Mouse (Mus musculus) stomach, embryonic 16.5 days (tissue): ENCODE measurements at regions not wholly inside any gene's neighbourhood (a gene's known extent, or its start where the extent isn't known, plus 50 kb on each side); places are given as distances from the start of the nearest gene placed in this dataset.

Experiments
- ATAC-seq: fragments of 200-750 bp; cut with Nextera tagmentation; 2 replicates; pipeline ENCODE4 v1.8.0; 2017; ENCODE audit warnings: moderate number of reproducible peaks, moderate TSS enrichment; ENCODE audit not compliant: insufficient read depth, low FRiP score
- H3K27ac ChIP-seq: fragments of 300-500 bp; sonication (generic); 2 replicates; pipeline ENCODE4 v1.5.1; 2014; ENCODE audit warnings: low read length
- H3K27me3 ChIP-seq: fragments of 300-500 bp; sonication (generic); 2 replicates; pipeline ENCODE4 v1.6.1; 2014; ENCODE audit warnings: low read length, control low read depth, mixed read lengths; ENCODE audit not compliant: control insufficient read depth, insufficient read depth
- H3K36me3 ChIP-seq: fragments of 300-500 bp; sonication (generic); 2 replicates; pipeline ENCODE4 v1.6.1; 2014; ENCODE audit warnings: low read length; ENCODE audit not compliant: control insufficient read depth, insufficient read depth
- H3K4me1 ChIP-seq: fragments of 300-500 bp; sonication (generic); 2 replicates; pipeline ENCODE4 v1.6.1; 2014; ENCODE audit warnings: low read length, control low read depth, mixed read lengths; ENCODE audit not compliant: control insufficient read depth, insufficient read depth
- H3K4me2 ChIP-seq: fragments of 300-500 bp; sonication (generic); 2 replicates; pipeline ENCODE4 v1.6.1; 2014; ENCODE audit warnings: low read depth, low read length, mixed read lengths
- H3K4me3 ChIP-seq: fragments of 300-500 bp; sonication (generic); replicated peaks from 2 replicates; pipeline ENCODE4 v1.5.1; 2014; ENCODE audit warnings: mild to moderate bottlenecking, low read length
- H3K9ac ChIP-seq: fragments of 300-500 bp; sonication (generic); 2 replicates; pipeline ENCODE4 v1.6.1; 2014; ENCODE audit warnings: low read length
- H3K9me3 ChIP-seq: fragments of 300-500 bp; sonication (generic); replicated peaks from 2 replicates; pipeline ENCODE4 v1.6.1; 2016; ENCODE audit warnings: low read length, control low read depth; ENCODE audit not compliant: control insufficient read depth
- WGBS: fragments of 180-500 bp; shearing (Covaris S2); extraction: QIAGEN DNeasy Blood & Tissue Kit; methylation state at CpG from one replicate; pipeline ENCODE4 v1.1.7; 2014; 5-methylcytosine and 5-hydroxymethylcytosine counted together

DNA sequence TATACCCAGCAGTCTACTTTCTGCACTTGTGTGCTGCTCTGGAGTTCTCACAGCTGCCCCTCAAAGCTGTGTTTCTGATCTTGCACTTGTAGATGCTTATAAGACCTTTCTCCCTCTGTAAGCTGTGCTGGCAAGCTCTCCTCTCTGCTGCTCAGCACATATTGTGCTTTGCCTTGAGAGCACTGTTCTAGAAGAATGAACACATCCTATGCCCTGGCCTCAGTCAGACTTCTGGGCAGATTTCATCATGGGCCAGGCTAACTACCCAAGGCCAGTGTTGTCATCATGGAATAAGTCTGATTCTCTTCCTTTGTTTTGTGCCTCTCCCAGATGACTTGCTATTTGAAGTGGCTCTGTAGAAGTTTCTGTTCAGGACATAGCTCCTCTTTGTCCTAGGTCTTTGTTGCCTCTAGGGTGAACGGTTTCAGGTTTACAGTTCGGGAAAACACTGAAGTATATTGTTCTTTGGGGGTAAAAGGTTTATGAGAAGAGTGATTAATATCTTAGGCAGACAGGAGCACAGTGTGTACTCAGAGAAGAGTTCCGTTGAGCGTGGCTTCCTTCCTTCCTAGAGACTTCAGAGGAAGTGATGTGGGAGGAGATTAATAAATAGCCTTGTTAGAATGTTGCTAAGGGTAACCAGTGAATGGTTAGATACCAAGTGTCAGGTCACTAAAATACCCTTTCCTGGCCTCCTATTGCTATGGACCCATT is 70.8 kb downstream of the Pcdh18 start:
- no peak overlapping the region for H3K9ac ChIP-seq
- no peaks in the 10 kb centered on the region for H3K27me3 ChIP-seq
- no peak for ATAC-seq
- no peak overlapping the region for H3K4me3 ChIP-seq
- no peaks in the 10 kb centered on the region for H3K4me1 ChIP-seq
- H3K36me3 ChIP-seq, result no peaks in the 10 kb centered on the region
- no peak overlapping the region for H3K27ac ChIP-seq
- H3K9me3 ChIP-seq, result no peaks in the 10 kb centered on the region
- 34% methylated on average over 4 of the region's 4 CpGs for WGBS
- H3K4me2 ChIP-seq, result no peak overlapping the region

DNA sequence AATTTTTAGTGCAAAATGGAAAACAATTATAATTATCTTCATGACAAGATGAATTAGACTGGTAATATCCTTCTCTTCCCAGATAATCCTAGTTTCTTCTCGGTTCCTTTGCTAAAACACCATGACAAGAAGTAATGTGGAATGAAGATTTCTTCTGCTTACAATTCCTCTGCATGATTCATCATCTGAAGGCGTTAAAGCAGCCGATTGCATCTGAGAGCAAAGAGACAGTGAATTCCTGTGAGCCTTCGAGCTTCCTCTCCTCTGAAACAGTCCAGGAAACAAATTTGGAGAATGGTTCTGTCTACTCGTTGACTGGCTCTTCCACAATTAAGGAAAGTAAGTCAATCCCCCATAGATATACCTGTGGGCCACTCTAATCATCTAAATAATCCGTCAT is 82.2 kb downstream of the Pcdh18 start:
- no peaks in the 10 kb centered on the region for H3K9me3 ChIP-seq
- H3K27ac ChIP-seq, result no peak overlapping the region
- no peaks in the 10 kb centered on the region for H3K36me3 ChIP-seq
- H3K27me3 ChIP-seq, result no peaks in the 10 kb centered on the region
- 75% methylated on average over 6 of the region's 6 CpGs for WGBS
- no peak overlapping the region for H3K4me3 ChIP-seq
- H3K9ac ChIP-seq, result no peak overlapping the region
- H3K4me1 ChIP-seq, result 0 out of 2 replicates have a peak, but pooled peaks cover 2% of the 10 kb centered on the region
- no peak overlapping the region for H3K4me2 ChIP-seq
- ATAC-seq, result no peak

DNA sequence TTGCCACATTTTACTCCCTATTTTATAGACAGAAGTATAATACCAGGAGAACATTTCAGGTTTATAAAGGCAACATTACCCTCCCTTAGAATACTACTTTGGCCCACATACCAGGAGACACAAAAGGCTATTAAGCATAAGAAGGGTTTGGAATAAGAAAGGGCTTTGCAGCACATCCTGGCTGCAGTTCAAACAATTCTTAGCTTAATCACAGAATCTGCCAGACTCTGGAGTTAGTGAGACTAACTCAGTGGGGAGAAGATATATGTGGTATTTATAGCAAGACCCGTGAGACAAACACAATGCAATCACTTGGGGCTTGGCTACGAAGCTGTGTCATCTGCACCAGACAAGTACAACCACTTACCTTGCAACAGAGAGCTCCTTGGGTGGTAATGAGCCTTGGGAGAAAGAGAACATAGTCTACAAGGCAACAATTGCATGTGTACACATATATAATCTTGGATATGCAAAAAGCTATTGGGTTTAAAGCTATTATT is 84.4 kb downstream of the Pcdh18 start:
- Histone ChIP-seq H3K4me2 (no peak overlapping the region), H3K27ac (no peak overlapping the region), H3K9me3 (no peaks in the 10 kb centered on the region), H3K4me3 (no peak overlapping the region), H3K4me1 (0 out of 2 replicates have a peak, but pooled peaks cover 2% of the 10 kb centered on the region), H3K27me3 (no peaks in the 10 kb centered on the region), H3K36me3 (no peaks in the 10 kb centered on the region), H3K9ac (no peak overlapping the region)
- WGBS, result 38% methylated on average over 2 of the region's 2 CpGs
- no peak for ATAC-seq

DNA sequence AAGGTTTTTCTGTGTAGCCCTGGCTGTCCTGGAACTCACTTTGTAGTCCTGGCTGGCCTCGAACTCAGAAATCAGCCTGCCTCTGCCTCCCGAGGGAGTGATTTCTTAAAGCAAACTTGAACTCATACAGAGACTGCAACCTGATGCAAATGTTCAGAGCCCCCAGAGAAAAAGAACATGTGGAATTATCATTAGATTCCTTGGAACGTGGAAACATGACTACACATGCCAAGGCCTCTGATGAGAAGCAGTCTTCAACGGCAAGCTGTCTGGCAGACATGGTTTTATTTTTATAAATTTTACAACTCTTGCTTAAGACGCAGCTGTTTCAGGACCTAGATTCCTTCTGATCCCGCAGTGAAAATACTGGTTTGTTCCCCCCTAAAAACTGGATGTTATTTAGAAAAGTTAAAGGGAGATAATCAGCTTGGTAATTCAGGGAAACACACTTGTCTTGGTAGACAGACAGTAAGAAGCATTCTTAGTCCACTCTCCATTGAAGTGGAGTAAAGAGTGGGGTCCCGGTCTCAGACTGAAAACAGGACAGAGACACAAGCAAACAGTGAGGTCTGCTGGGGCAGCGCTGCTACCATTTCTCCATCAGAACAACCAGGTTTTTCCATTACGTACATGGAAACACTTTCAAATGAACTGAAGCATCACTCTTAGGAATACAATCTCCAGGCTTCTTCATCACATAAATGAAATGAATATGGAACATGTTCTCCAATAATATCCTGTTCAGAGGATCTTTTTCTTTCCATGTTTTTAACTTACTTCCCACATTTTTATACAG is 89.4 kb downstream of the Pcdh18 start:
- ATAC-seq, result no peak
- Histone ChIP-seq H3K4me1 (0 out of 2 replicates have a peak, but pooled peaks cover under 1% of the 10 kb centered on the region), H3K36me3 (no peaks in the 10 kb centered on the region), H3K4me3 (no peak overlapping the region), H3K27me3 (no peaks in the 10 kb centered on the region), H3K9me3 (no peaks in the 10 kb centered on the region), H3K9ac (no peak overlapping the region), H3K27ac (no peak overlapping the region), H3K4me2 (no peak overlapping the region)
- 72% methylated on average over 9 of the region's 9 CpGs for WGBS

DNA sequence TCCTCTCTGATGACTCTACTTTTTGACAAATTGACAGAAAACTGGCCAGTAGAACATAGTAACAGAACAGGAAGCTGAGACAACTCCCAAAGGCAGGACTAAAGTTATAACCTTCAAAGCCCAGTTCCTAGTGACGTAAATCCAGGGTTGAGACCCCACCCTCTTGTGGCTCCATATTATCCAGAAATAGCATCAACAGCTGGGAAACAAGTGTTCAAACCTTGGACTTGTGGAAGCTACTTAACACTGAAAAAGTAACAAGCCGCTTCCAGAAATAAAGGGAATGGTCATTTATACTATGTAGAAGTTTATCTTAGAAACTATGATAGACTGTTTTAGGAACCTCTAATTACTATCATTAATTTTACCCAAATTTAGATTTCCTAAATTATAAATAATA is 90.6 kb downstream of the Pcdh18 start:
- Histone ChIP-seq H3K4me3 (no peak overlapping the region), H3K4me2 (no peak overlapping the region), H3K9me3 (no peaks in the 10 kb centered on the region), H3K27ac (no peak overlapping the region), H3K27me3 (no peaks in the 10 kb centered on the region), H3K4me1 (no peaks in the 10 kb centered on the region), H3K36me3 (no peaks in the 10 kb centered on the region), H3K9ac (no peak overlapping the region)
- no peak for ATAC-seq
- 82% methylated on average over 2 of the region's 2 CpGs for WGBS

DNA sequence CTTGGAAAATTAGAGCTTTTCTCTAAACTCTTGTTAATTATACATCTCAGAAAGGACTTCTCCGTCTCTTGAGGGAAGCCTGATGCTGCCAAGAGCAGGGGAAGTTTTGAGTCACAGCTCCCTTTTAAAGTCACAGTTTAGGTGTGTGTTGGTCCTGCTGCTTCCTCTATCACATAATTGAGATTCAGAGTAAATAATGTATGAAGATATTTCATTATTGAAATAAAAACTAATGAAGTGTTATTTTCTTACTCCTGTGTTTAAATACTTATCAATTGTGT is 108.3 kb downstream of the Pcdh18 start:
- Histone ChIP-seq H3K27me3 (no peaks in the 10 kb centered on the region), H3K4me2 (no peak overlapping the region), H3K36me3 (no peaks in the 10 kb centered on the region), H3K4me1 (0 out of 2 replicates have a peak, but pooled peaks cover 4% of the 10 kb centered on the region), H3K9ac (no peak overlapping the region), H3K9me3 (no peaks in the 10 kb centered on the region), H3K27ac (no peak overlapping the region), H3K4me3 (no peak overlapping the region)
- ATAC-seq, result no peak
- 21% methylated on average over 1 of the region's 1 CpGs for WGBS

DNA sequence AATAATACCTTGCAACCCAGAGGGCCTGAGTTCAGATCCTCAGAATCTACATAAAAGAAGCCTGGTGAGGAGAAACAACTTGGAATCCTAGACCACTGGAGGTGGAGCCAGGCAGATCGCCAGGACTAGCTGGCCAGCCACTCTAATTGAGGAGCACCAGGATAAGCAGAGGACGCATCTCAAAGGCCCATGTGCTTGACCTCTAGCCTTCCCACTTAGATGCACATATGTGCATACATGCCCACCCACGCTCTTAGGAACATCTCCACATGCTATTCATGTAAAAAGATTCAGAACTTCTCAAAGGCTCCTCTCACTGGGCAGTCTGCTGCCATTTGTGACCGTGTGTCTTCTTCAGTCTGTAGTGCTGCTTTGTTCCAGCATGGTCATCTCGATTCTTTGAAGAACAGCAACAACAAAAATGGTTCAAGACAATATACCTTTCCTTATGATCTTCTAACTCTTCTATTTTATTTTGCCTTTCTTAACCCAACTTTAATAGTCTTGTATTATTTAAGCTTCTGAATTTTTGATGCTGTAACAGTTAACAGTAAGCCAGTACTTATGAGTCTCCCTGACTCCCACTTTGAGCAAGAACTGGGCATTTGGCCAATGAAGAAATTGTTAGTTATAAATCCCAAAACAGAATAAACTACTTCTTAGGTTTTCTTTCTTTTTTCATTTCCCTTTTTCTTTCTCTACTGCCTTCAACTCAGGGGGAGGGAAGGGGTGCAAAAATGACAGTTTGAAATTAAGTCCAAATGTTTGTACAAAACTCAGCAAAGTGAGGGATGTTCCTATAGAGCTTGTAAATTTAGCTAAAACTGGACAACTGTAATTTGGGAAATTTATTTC is 108.9 kb downstream of the Pcdh18 start:
- Histone ChIP-seq H3K27me3 (no peaks in the 10 kb centered on the region), H3K9ac (no peak overlapping the region), H3K4me2 (no peak overlapping the region), H3K27ac (peak overlapping the region; percentile 42; the same call in 1 of the 2 replicates), H3K4me3 (no peak overlapping the region), H3K36me3 (no peaks in the 10 kb centered on the region), H3K4me1 (0 out of 2 replicates have a peak, but pooled peaks cover 4% of the 10 kb centered on the region), H3K9me3 (no peaks in the 10 kb centered on the region)
- WGBS, result 60% methylated on average over 5 of the region's 5 CpGs
- ATAC-seq, result no peak

DNA sequence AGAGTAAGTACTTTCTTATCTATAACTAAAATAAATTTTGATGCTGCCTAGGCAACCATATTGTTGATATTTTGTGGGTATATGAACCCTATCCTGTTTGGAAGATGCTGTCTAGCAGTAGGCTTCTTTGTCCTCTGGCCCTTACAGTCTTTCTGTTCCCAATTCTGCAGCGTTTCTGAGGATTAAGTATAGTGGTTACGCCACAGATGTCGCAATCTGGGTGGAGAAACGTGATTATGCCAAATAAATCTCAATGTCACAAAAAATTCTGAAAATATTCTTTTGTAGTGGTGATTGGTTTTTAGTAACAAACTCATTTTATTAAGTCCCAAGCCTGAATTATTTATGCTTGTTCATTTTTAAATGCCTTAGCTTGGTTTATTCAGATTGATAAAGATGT is 112.1 kb downstream of the Pcdh18 start:
- Histone ChIP-seq H3K4me3 (no peak overlapping the region), H3K9me3 (no peaks in the 10 kb centered on the region), H3K9ac (no peak overlapping the region), H3K36me3 (no peaks in the 10 kb centered on the region), H3K4me2 (no peak overlapping the region), H3K4me1 (peaks cover 4% of the 10 kb centered on the region; the same call in 1 of the 2 replicates), H3K27me3 (no peaks in the 10 kb centered on the region), H3K27ac (no peak overlapping the region)
- 84% methylated on average over 4 of the region's 4 CpGs for WGBS
- no peak for ATAC-seq

DNA sequence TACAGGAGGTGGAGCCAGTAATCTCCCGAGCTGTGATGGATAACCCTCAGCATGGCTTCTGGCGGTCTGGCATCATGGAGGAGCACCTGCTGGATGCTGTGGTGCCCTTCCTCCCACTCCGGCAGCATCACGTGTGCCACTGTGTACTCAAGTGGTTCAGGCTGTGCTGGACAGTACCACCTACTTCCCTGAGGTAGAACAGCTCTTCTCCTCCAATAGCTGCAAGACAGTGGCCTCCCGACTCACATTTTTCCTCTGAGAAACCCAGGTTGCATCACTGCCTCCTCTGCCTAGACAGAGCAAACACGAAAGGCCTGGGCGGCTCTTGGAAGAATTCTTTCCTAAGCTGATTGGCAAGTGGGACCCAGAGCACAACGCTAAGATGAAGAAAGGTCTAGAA is 113.3 kb downstream of the Pcdh18 start:
- no peak overlapping the region for H3K4me3 ChIP-seq
- ATAC-seq, result no peak
- no peaks in the 10 kb centered on the region for H3K9me3 ChIP-seq
- peaks cover 4% of the 10 kb centered on the region; the same call in 1 of the 2 replicates for H3K4me1 ChIP-seq
- H3K36me3 ChIP-seq, result no peaks in the 10 kb centered on the region
- 82% methylated on average over 8 of the region's 8 CpGs for WGBS
- no peak overlapping the region for H3K9ac ChIP-seq
- no peak overlapping the region for H3K4me2 ChIP-seq
- H3K27me3 ChIP-seq, result no peaks in the 10 kb centered on the region
- H3K27ac ChIP-seq, result no peak overlapping the region
